Mouse (Mus musculus) left cerebral cortex, adult 11 months (tissue): ENCODE measurements around the gene Fxr1.
A peak's percentile ranks its signal among the peaks of the same experiment; 100 is the strongest.
"Not testable (repeated sequence)": the region's sequence is repeated elsewhere in the genome, so short reads cannot be mapped to it uniquely, and the experiment has no call there.

ENCODE experiments used
- DNase-seq: peaks from one replicate; pipeline ENCODE4 v3.0.0; 2022; ENCODE audit warnings: low spot score

Gene Fxr1

DNA sequence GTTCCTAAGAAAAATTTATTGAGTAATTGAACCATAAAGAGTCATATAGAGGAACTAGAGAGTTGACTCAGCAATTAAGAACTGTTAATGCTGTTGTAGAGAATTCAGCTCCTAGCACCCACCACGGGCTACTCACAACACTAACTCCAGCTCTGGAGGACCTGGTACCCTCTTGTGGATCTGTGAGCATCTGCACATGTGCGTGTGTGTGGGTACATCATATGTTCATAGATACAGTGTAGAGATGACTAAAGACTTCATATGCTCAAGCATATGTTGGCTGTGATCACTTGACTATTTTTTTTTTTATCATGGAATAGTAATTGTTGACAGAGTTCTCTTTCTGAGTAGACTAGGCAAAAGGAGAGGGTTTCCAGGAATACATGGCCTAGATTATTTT lies 42.6 kb downstream of the Fxr1 start:
- DNase-seq = no peak

DNA sequence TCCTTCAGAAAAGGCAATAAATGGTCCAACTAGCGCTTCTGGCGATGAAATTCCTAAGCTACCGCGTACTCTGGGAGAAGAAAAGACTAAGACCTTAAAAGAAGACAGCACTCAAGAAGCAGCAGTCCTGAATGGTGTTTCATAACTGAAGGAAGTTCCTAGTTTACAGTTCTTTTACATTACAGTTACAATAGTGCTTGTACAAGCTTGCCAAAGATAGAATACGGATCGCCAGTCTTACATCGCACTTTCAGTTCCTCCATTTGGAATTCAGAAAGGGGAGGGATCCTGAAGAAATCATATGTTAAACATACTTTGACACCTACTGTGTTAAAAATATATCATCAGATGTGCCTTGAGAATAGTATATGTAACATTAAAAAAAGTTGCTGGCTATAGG lies 49.2 kb downstream of the Fxr1 start:
- DNase-seq = not testable (repeated sequence)

DNA sequence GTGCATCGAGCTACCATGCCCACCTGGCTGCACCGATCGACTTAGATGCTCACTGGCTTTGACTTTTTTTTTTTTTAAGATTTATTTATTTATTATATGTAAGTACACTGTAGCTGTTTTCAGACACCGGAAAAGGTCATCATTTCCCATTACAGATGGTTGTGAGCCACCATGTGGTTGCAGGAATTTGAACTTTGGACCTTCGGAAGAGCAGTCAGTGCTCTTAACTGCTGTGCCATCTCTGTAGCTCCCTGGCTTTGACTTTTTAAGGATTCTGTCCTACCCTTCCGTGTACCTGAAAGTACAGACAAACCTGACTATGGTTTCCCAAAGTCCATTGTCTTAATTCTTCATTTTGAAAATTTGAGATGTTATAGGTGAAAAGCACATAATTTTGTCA lies 53.0 kb downstream of the Fxr1 start:
- DNase-seq = no peak

DNA sequence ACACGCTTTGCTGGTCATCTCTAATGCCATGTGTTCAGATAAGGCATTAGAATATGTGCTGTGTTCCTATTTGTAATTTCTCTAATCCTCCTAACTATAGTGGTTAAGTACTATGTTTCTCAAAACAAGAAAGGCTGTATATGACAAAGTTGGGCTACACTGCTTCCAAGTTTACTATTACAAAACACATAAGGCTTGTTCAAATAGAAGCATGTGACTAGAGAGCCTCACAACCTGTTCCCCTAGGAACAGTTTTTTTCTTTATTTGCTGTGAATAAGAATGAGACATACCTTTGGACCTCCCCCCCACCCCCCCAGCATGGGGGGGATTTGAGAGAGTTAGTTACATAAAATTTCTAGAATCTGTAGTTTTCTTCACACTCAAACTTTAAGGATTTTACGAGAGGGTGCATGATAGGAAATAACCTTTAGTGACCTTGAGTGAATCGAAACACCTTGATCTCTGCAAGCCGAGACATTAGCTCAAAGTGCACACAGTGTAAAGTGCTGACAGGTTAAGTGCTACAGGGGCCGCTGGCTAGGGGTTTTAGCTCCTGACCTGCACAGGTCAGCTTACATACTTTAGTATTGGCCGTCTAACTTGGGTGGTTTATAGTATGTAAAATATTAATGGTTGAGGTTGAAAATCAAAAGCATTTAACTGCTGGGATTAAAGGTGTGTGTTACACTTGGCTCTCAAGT lies 56.5 kb downstream of the Fxr1 start:
- no peak for DNase-seq

DNA sequence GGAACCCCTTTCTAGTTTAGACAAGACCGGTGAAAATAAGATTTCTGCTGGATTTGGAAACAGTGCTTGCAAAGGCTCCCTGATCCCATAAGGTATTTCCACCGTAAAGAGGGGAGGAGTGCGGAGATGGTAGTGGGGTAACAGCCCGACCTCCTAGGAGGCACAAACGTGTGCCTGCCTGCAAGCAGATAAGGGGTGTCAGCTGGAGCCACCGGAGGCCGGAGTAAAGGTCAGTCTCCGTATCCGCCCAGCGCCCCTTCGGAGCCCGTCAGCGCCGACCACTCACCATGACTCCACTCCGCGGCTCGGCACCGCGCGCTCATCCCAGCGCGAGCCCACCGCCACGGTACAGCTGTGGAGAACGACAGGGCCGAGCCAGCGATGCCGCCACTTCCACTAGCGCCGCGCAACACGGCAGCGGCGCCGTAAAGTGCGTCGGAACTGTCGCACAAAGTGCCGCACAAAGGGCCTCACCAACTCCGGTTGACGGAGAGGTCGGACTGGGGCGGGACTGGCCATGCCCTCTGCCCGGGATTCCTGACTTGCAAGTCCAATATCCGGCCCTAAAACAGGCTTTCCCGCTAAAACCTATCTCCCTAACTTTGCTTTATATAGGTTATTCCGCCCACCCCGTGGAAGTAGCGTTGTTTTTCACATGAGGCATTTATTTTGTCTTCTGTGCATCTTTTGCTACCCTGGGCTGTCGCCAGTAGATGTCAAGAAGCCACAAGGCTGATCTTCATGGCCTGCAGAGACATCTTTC lies 61.3 kb downstream of the Fxr1 start, which contains the start of gene Dnajc19:
Gene Dnajc19 (minus strand): TSS at position 422 of the 763 bp plus-strand sequence.
- peak; percentile 92 for DNase-seq

DNA sequence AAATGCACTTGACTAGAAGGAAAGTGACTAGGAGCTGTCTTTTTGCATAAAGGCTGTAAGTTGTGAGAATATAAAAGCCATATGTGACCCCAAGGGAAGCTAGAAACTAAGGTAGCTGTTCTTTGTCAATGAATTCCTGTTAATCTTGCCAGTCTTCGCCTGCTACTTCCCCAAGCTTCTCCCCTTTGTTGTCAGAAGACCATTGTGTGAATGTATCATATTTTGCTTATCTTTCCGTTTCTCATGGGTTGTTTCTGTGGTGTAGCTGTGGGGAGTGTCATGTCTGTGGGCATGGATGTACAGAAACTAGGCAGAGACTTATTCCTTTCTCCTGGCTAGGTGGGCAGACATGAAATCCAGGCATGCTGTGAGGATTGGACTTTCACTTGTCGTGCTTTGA lies 62.2 kb downstream of the Fxr1 start:
- DNase-seq = no peak

DNA sequence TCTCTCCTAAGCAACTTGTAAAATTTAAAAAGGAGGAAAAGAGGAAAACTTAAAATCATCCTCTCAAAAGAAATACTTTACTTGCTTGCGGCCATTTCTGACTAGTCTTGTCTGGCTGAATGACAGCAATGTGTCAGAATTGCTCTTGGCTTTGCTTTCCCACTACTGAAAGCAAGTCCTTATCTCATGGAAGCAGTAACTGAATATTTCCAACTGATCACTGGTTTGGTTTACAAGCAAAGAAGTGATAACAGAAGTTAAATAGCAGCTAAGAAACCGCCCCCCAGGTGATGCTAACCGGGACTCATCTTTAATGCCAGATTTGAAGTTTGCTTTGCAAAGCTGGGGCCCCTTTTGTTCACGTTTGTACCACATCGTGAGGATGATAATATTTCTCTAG lies 63.9 kb downstream of the Fxr1 start:
- DNase-seq = no peak

DNA sequence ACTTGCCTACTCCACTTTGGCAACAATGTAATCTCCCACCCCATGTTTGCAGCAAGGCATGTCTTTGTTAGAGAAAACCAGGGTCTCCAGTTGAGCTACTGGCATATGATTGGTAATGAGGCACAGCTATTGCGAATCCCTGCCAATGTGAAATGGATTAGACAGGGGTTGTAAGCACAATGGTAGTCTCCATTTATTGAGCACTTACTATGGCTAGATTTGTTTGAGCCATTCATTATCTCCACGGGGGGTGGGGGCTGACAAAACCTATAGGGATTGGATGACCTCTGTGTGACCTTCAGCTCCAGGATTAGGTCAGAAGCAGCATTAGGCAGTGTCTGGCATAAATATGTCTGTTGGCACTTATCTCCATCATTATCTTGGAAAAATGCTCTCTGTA lies 83.1 kb downstream of the Fxr1 start:
- DNase-seq = no peak

DNA sequence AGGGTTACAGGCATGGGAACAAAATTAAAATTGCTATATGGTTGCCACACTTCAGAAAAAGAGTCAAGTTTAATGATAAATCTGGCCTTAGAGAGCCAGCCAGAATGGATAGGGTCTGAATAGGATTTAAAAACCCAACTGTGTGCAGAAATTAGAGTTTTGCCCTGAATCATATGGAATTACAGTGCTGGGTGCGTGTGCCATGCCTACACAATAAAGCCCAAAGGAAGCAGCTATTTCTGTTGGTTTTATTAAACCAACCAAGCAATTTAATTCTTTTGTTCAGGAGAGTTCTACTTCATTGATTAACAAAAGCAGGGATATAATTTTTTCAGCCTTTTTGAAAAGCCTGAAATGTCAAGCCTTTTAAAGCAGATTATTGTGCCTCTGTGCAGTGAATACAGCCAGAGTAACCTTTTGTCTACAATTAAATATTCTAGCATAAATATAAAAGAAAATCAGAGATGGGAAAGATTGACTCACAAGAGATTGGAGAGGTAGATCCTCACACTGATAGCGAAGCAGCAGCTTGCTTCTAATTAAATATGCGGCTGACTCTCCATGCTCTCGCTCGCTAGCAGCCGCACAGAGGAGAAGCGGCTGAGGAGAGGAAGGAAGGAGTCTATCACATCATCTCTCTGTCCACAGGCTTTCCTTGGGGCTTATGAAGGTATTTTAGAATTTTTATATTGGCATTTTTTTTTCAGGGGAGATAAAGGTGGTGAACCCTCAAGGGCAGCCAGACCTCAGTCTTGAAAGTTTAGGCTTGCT lies 84.3 kb downstream of the Fxr1 start:
- DNase-seq = no peak

DNA sequence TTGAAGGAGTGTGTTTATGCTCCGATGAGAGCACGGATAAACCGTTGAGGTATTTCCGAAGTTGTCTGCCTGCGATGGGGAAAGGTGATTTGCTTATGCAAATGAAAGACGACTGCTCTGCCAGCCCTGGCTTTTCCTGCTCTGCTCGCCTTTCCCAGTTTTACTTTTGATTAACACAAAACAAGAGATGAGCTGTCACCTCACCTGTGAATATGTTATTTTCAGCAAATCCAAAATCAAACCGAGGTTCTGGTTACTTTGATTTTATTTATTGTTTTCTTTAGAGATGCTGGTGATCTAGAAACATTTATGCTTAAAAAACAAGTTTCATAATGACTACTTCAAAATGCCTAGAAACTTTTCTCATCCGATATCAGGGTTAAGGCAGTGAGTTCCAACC lies 86.7 kb downstream of the Fxr1 start:
- DNase-seq = no peak

DNA sequence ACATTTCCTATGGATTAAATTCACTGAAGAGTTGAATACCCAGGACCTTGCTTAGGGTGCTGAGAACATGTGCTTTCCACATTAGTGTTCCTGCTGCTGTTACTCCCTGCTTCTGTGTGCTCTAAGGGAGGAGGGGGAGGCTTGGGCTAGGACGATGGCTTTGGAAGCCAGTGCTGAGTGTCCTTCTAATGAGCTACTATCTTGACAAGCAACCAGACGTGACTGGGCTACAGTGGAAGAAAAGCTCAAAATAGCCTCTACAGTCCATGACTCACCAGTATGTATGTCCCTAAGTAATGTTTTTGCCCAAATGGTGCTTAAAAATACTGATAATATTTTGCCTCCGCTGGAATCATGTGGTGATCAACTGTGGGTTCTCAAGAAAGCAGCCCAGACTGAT lies 87.9 kb downstream of the Fxr1 start:
- DNase-seq = no peak

DNA sequence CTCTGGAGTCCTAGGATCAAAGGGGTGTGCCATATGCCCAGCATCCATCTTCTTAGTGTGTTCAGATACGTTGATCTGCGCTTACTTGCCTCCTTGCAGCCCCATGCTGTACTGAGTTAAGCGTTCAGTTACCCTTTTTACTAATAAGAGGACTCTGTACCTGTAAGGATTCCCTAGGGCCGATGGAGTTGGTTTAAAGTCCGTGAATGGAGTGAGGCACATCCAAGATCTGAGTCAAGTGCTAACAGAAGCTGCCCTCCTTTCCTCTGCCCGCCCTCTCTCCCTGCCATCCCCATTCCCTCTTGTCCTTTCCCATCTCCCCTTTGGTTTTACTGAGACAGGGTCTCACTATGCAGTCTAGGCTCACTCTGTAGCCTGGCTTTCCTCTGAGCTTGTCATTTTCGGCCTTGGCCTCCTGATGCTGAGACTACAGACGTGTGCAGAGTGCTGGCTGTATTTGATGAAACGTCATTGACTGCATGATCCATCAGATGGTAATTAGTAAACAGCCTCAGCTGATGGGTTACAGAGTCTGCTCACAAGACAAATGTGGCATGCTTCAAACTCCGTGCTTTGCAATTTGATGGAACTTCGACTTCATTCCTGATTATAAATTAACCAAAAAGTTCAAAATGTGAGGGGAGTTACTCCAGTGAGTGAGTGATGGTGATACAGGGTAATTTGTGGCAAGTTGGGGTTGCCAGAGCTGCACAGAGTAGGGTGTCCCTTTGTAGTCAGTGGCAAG lies 92.4 kb downstream of the Fxr1 start:
- no peak for DNase-seq

DNA sequence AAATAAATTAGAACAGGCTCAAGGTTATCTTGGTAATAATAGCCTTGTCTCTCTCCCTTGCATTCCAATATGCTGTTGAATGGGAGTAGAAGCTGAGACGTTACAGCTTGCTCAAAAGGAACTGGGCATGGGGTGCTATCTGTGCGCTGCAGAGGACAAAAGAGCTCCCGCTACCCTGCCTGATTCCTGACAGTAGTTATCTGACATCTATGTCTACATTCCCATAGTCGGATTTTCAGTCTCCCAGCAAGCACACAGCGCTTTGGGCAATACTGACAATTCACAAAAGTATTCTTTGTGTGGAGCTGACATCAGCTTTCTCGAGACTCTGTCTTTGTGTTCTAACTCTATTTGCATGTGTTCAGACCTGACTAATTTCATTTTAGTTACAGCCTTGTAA lies 96.1 kb downstream of the Fxr1 start:
- peak; percentile 22 for DNase-seq

DNA sequence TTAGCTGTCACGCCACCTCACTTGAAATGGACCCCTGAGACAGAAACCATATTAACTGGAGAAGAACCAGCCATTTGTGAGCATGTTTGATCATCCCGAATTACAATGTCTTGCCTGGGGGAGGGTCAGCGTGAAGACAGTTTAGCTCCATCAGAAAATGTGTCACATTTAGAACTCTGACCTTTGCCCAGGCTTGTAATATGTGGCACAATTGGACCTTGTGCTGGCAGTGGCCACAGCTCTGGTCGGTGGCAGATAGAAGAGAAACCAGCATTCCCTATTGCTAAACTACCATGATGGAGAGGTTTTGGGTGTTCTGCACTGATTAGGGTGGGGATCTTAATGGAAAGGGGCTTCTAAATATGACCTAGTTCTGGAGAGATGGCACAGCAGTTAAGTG lies 100.1 kb downstream of the Fxr1 start:
- DNase-seq = no peak
